Mouse (Mus musculus) heart, postnatal 0 days (tissue): ENCODE results near the gene Edf1.
"Not testable (repeated sequence)": the region's sequence is repeated elsewhere in the genome, so short reads cannot be mapped to it uniquely, and the experiment has no call there.

ENCODE experiments used
- CTCF ChIP-seq: IDR thresholded peaks from 2 replicates; pipeline ENCODE4 v1.5.1; 2016; ENCODE audit warnings: antibody characterized with exemption, control low read depth, low read depth
- EP300 ChIP-seq: IDR thresholded peaks from 2 replicates; pipeline ENCODE4 v1.6.1; 2016; ENCODE audit warnings: antibody characterized with exemption, low read depth

DNA sequence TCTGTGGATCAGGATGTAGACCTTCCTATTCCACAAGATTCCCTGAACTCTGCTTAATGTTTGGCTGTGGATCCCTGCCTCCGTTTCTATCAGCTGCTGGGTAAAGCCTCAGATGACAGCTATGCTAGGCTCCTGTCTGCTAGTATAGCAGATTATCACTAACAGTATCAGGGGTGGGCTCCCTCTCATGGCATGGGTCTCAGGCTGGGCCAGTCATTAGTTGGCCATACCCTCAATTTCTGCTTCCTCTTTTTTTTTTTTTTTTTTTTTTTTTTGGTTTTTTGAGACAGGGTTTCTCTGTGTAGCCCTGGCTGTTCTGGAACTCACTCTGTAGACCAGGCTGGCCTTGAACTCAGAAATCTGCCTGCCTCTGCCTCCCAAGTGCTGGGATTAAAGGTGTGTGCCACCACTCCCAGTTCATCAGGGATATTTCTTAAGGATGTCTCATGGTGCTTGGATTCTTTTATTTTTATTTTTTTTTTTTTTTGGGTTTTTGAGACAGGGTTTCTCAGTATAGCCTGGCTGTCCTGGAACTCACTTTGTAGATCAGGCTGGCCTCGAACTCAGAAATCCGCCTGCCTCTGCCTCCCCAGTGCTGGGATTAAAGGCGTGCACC, 4.4 kb upstream of the Edf1 start:
- not testable (repeated sequence) for TF ChIP-seq CTCF, EP300
